Mouse (Mus musculus): ENCODE results near the gene Egfl6. TPM values are rescaled to one million over a fixed set of nuclear protein-coding genes. Genes with fewer than 3 reads are reported as not detected.

Gene Egfl6
- total and polyA plus RNA-seq, 2 experiments from 2014 or later: 1.2 to 1.7 TPM

DNA sequence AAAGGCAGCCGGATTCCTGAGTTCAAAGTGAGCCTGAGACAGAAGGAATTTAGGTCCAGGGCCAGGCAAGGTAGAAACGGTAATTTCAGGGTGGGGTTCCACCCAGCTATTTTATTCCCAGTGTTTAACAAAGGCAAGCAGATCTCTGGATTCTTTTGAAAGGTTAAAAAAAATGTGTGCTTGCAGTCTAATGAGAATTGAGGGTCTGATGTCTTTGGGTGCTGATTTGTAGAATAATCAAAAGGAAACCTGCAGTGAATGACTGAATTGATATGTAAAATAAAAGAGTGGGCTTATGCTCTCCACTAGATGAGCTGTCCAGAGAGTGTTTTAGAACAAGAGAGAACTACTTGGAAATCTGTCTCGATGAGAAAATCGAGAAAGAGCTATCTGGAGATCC is 33.6 kb upstream of the Egfl6 start:
- H3K4me2 ChIP-seq (ENCODE audit: low read depth): no peak overlapping the region
- H3K9me3 ChIP-seq (ENCODE audit: low read length): no peaks in the 10 kb centered on the region
- H3K9ac ChIP-seq: no peak overlapping the region
- ATAC-seq (no peak), DNase-seq (no peak)
- H3K27ac ChIP-seq (ENCODE audit: low read depth, low read length): no peak overlapping the region
- WGBS: 65% methylated on average over 4 of the region's 4 CpGs
- no peaks in the 10 kb centered on the region for H3K36me3 ChIP-seq (ENCODE audit: insufficient read depth)
- no peaks in the 10 kb centered on the region for H3K27me3 ChIP-seq (ENCODE audit: insufficient read depth, low read length)
- no peak overlapping the region for H3K4me3 ChIP-seq (ENCODE audit: low read depth, low read length)
- no peak for TF ChIP-seq CTCF (IDR thresholded peaks at IDR 0.05; ENCODE audit: low read depth)
- no peaks in the 10 kb centered on the region for H3K4me1 ChIP-seq (ENCODE audit: insufficient read depth)

DNA sequence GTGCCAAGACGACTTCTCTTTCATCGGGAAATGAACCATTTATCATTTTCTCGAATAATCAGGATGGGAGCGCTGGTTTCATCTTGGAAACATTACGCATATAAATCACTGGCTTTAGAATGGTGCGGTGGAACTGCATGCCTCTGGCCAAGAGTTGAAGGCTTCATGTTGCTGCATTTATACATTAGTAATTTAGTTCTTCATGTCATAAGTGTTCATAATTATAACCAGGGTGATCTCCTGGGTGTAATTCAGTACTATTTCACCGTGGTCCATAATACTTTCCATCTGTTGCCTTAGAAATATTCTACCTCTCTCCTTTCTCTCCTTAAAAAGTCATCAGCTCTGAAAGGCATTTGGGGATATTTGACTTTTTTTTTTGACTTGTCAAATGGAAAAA is 29.7 kb upstream of the Egfl6 start:
- Histone ChIP-seq H3K27ac (ENCODE audit: low read depth, low read length) (no peak overlapping the region), H3K9me3 (ENCODE audit: low read length) (no peaks in the 10 kb centered on the region), H3K9ac (no peak overlapping the region), H3K27me3 (ENCODE audit: insufficient read depth, low read length) (no peaks in the 10 kb centered on the region), H3K4me3 (ENCODE audit: low read depth, low read length) (no peak overlapping the region), H3K4me2 (ENCODE audit: low read depth) (no peak overlapping the region), H3K4me1 (ENCODE audit: insufficient read depth) (no peaks in the 10 kb centered on the region), H3K36me3 (ENCODE audit: insufficient read depth) (no peaks in the 10 kb centered on the region)
- ATAC-seq (no peak), DNase-seq (no peak)
- WGBS: 79% methylated on average over 7 of the region's 7 CpGs
- TF ChIP-seq CTCF (IDR thresholded peaks at IDR 0.05; ENCODE audit: low read depth): no peak

DNA sequence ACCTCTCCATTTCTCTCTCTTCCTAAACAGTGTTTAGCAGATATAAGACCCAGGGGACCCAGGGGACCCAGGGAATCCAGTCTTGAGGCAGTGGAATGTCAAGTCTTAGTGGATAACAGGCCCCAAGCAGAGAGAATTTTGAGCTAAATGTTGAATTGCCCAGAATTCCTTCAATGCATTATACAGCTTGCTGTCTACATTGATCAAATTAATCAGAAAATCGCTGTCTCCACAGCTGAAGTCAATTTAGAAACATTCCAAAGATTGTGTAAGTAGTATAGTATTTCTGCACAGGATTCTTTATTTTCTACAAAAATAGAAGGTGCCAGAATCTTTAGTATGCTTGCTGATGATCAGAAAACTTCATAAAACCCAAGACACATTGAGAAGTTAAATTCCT is 9.4 kb downstream of the Egfl6 start:
- WGBS: 64% methylated on average over 1 of the region's 1 CpGs
- no peak for ATAC-seq
- H3K4me3 ChIP-seq (ENCODE audit: low read depth, low read length): no peak overlapping the region

GRCm38 (mm10) chrX:166565983-166566382 is 19.5 kb downstream of the Egfl6 start:
- DNase-seq (no peak), ATAC-seq (no peak)
- no peak overlapping the region for H3K4me2 ChIP-seq (ENCODE audit: low read depth)
- no peaks in the 10 kb centered on the region for H3K9me3 ChIP-seq (ENCODE audit: low read length)
- no peak overlapping the region for H3K4me3 ChIP-seq (ENCODE audit: low read depth, low read length)
- WGBS: 92% methylated on average over 6 of the region's 6 CpGs
- H3K27me3 ChIP-seq (ENCODE audit: insufficient read depth, low read length): no peaks in the 10 kb centered on the region
- H3K36me3 ChIP-seq (ENCODE audit: insufficient read depth): no peaks in the 10 kb centered on the region
- TF ChIP-seq CTCF (IDR thresholded peaks at IDR 0.05; ENCODE audit: low read depth): no peak
- H3K9ac ChIP-seq: no peak overlapping the region
- H3K27ac ChIP-seq (ENCODE audit: low read depth, low read length): no peak overlapping the region
- no peaks in the 10 kb centered on the region for H3K4me1 ChIP-seq (ENCODE audit: insufficient read depth)

More for the DNA sequence above, 9.4 kb downstream of the Egfl6 start:
- Histone ChIP-seq H3K36me3 (ENCODE audit: insufficient read depth) (no peaks in the 10 kb centered on the region), H3K4me1 (ENCODE audit: insufficient read depth) (no peaks in the 10 kb centered on the region), H3K4me2 (ENCODE audit: low read depth) (no peak overlapping the region), H3K9ac (no peak overlapping the region), H3K27me3 (ENCODE audit: insufficient read depth, low read length) (no peaks in the 10 kb centered on the region), H3K27ac (ENCODE audit: low read depth, low read length) (no peak overlapping the region), H3K9me3 (ENCODE audit: low read length) (no peaks in the 10 kb centered on the region)
- TF ChIP-seq CTCF (IDR thresholded peaks at IDR 0.05; ENCODE audit: low read depth): no peak
- DNase-seq: no peak

- Histone ChIP-seq H3K4me3 (ENCODE audit: low read depth, low read length) (no peak overlapping the region), H3K27ac (ENCODE audit: low read depth, low read length) (no peak overlapping the region), H3K4me1 (ENCODE audit: insufficient read depth) (no peaks in the 10 kb centered on the region), H3K4me2 (ENCODE audit: low read depth) (no peak overlapping the region), H3K36me3 (ENCODE audit: insufficient read depth) (no peaks in the 10 kb centered on the region), H3K9me3 (ENCODE audit: low read length) (no peaks in the 10 kb centered on the region), H3K27me3 (ENCODE audit: insufficient read depth, low read length) (no peaks in the 10 kb centered on the region), H3K9ac (no peak overlapping the region)
- DNase-seq (no peak), ATAC-seq (no peak)
- 72% methylated on average over 5 of the region's 5 CpGs for WGBS
- no peak for TF ChIP-seq CTCF (IDR thresholded peaks at IDR 0.05; ENCODE audit: low read depth)
Observed at GRCm38 (mm10) chrX:166565401-166565800, 20.1 kb downstream of the Egfl6 start.

DNA sequence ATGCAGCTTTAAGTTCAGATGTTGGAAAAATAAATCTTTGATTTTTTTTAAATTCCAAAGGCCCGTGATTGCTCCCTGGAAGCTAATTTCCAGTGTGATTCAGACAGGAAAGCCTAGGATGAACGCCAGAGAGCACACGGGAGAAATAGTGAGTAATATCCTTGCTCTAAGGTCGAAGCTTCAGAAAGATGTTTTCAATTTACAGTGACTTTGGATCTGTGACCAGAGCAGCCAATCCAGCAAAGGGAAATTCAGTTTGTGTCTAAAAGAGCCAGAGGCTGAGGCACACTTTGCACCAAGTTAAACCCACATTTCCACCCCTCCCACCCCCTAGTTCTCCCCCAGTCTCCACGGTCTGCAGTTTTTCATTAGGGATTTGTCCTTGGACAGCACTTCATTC is 20.6 kb downstream of the Egfl6 start:
- Histone ChIP-seq H3K4me2 (ENCODE audit: low read depth) (no peak overlapping the region), H3K4me3 (ENCODE audit: low read depth, low read length) (no peak overlapping the region), H3K9ac (no peak overlapping the region), H3K27me3 (ENCODE audit: insufficient read depth, low read length) (no peaks in the 10 kb centered on the region), H3K9me3 (ENCODE audit: low read length) (no peaks in the 10 kb centered on the region), H3K4me1 (ENCODE audit: insufficient read depth) (no peaks in the 10 kb centered on the region), H3K36me3 (ENCODE audit: insufficient read depth) (no peaks in the 10 kb centered on the region), H3K27ac (ENCODE audit: low read depth, low read length) (no peak overlapping the region)
- no peak for DNase-seq
- TF ChIP-seq CTCF (IDR thresholded peaks at IDR 0.05; ENCODE audit: low read depth): no peak
- 76% methylated on average over 5 of the region's 5 CpGs for WGBS
- no peak for ATAC-seq

DNA sequence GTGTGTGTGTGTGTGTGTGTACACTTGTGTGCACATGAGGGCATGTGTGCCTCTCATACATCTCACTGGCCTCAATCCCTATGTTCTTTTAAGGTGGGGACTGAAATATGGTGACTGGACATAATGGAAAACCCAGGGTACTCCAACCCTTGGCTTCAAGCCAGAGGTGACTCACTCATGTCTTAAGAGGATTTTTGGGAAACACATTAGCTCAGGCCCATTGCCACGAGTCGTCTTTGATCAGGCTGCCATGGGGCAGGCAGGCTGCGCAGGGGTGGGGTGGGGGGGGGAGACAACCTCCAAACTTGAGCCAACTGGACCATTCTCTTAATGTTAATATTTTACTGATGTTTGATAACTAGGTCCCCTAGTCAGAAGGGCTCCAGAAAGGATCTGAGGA is 26.2 kb downstream of the Egfl6 start:
- Histone ChIP-seq H3K4me1 (ENCODE audit: insufficient read depth) (no peaks in the 10 kb centered on the region), H3K27me3 (ENCODE audit: insufficient read depth, low read length) (no peaks in the 10 kb centered on the region), H3K4me3 (ENCODE audit: low read depth, low read length) (no peak overlapping the region), H3K9ac (no peak overlapping the region), H3K36me3 (ENCODE audit: insufficient read depth) (no peaks in the 10 kb centered on the region), H3K4me2 (ENCODE audit: low read depth) (no peak overlapping the region), H3K9me3 (ENCODE audit: low read length) (no peaks in the 10 kb centered on the region), H3K27ac (ENCODE audit: low read depth, low read length) (no peak overlapping the region)
- 34% methylated on average over 3 of the region's 3 CpGs for WGBS
- DNase-seq (no peak), ATAC-seq (no peak)
- TF ChIP-seq CTCF (IDR thresholded peaks at IDR 0.05; ENCODE audit: low read depth): no peak

DNA sequence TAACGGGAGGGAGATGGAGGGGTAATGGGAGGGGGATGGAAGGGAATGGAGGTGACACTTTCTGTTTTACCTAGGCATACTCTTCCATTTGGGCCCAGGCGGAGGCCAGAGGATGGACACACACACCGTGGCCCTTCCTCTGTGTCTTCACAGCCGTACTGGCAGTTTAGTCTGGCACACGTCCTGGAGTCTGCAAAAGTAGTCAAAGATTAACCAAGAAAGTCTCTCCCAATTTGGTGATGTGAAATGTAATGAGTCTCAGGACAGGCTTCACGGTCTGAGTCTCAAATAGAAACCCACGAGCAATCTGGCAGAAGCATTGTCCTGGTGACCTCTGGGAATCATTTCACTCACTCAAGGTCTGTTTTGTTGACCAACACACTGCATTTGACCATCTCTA is 33.2 kb downstream of the Egfl6 start:
- H3K9ac ChIP-seq: no peak overlapping the region
- no peaks in the 10 kb centered on the region for H3K36me3 ChIP-seq (ENCODE audit: insufficient read depth)
- WGBS: 92% methylated on average over 7 of the region's 7 CpGs
- DNase-seq (no peak), ATAC-seq (no peak)
- no peaks in the 10 kb centered on the region for H3K9me3 ChIP-seq (ENCODE audit: low read length)
- H3K4me2 ChIP-seq (ENCODE audit: low read depth): no peak overlapping the region
- TF ChIP-seq CTCF (IDR thresholded peaks at IDR 0.05; ENCODE audit: low read depth): no peak
- H3K27ac ChIP-seq (ENCODE audit: low read depth, low read length): no peak overlapping the region
- no peak overlapping the region for H3K4me3 ChIP-seq (ENCODE audit: low read depth, low read length)
- H3K27me3 ChIP-seq (ENCODE audit: insufficient read depth, low read length): no peaks in the 10 kb centered on the region
- H3K4me1 ChIP-seq (ENCODE audit: insufficient read depth): no peaks in the 10 kb centered on the region

Data from forebrain, postnatal 0 days (tissue).